Mouse (Mus musculus) ES-Bruce4 (cell line): ENCODE measurements around the gene Gm28308.

ENCODE experiments used
- CTCF ChIP-seq: IDR thresholded peaks from one replicate; pipeline ENCODE4 v1.8.1; 2011; ENCODE audit warnings: low read depth, low read length
- POLR2A ChIP-seq: IDR thresholded peaks from one replicate; pipeline ENCODE4 v1.8.1; 2011; ENCODE audit warnings: low read length; ENCODE audit not compliant: insufficient read depth

- TF ChIP-seq POLR2A (no peak), CTCF (no peak)
Measured at GRCm38 (mm10) chr6:52159164-52159761, 53.9 kb downstream of the Gm28308 start.
